Mouse (Mus musculus): ENCODE data around the gene Syk. TPM values are rescaled to one million over a fixed set of nuclear protein-coding genes. Genes with fewer than 3 reads are reported as not detected.

The Syk gene
- polyA plus RNA-seq (2012; rRNA removed; ENCODE audit: low replicate concordance), result 29.1 and 31.4 TPM in 2 replicates

GRCm38 (mm10) chr13:52582878-52583661 is at the start of gene Syk:
Gene Syk (plus strand): TSS chr13:52583173.

Other genes starting within 250 kb of the Syk start
- 1.0 and 1.8 TPM in 2 replicates for gene Diras2, start 51.9 kb upstream of the Syk start, polyA plus RNA-seq (2012; rRNA removed; ENCODE audit: low replicate concordance)

Measured in mammary gland, adult 2 months (tissue).